Comparison of ENCODE assay signal across 11 mouse cellular contexts in genomic region chr4:44983131-44983740, GRCm38 (mm10). TPM values are rescaled to one million over a fixed set of nuclear protein-coding genes. Genes with fewer than 3 reads are reported as not detected.
DNase-seq lines count a peak whose midpoint lies in the region; ATAC-seq and TF ChIP-seq lines count a peak whose summit lies in the region.
"Had no signal": no experiment of that assay in that cellular context is flagged by ENCODE, and none has a peak within 500 bp of the region (broad histone marks: within the 10 kb centered on the region; RNA-seq: fewer than 3 reads in every experiment).

No protein-coding gene starts in this region.

- DNase-seq in heart, postnatal 4 days = no peak
- DNase-seq in adrenal gland, postnatal 14 days = peak; percentile 82
- no peak for DNase-seq in limb, embryonic 10.5 days (ENCODE audit: low spot score)
- no peak for DNase-seq in urinary bladder, postnatal 25 days (ENCODE audit: low spot score)
- DNase-seq in layer of hippocampus, adult 18-20 months (ENCODE audit: low spot score in 2 of 2) = no peak
- DNase-seq in layer of hippocampus, postnatal 25 days (ENCODE audit: extremely low spot score in 1 of 2, low spot score in 1 of 2) = no peak
- DNase-seq: thymus, adult 2 months had no signal

- peak overlapping the region; percentile 79 for H3K4me2 ChIP-seq in heart, embryonic 16.5 days (ENCODE audit: low read depth, low read length)

- peak overlapping the region; percentile 86 for H3K4me3 ChIP-seq in heart, embryonic 16.5 days (ENCODE audit: low read length)
- peak overlapping the region; percentile 91 for H3K4me3 ChIP-seq in E14TG2a.4 (replicated peaks; ENCODE audit: low read length)
- peak overlapping the region; percentile 88; the same call in 1 of the 2 replicates for H3K4me3 ChIP-seq in limb, embryonic 10.5 days
- H3K4me3 ChIP-seq: left cerebral cortex, adult 2 months had no signal

- H3K9me3 ChIP-seq in heart, embryonic 16.5 days (replicated peaks; ENCODE audit: control insufficient read depth, low read length) = no peaks in the 10 kb centered on the region
- H3K9me3 ChIP-seq in E14TG2a.4 (ENCODE audit: low read length) = no peaks in the 10 kb centered on the region
- no peaks in the 10 kb centered on the region for H3K9me3 ChIP-seq in limb, embryonic 10.5 days (replicated peaks)

- H3K9ac ChIP-seq in heart, embryonic 16.5 days (ENCODE audit: low read length) = peak overlapping the region; percentile 94

- peaks cover 29% of the 10 kb centered on the region for H3K4me1 ChIP-seq in heart, embryonic 16.5 days (ENCODE audit: control insufficient read depth, insufficient read depth, low read length)
- H3K4me1 ChIP-seq in E14TG2a.4 (replicated peaks; ENCODE audit: low read depth, low read length) = peaks cover 59% of the 10 kb centered on the region
- peaks cover 38% of the 10 kb centered on the region for H3K4me1 ChIP-seq in limb, embryonic 10.5 days

- peak overlapping the region; percentile 10; the same call in 1 of the 2 replicates for H3K27ac ChIP-seq in heart, embryonic 16.5 days (ENCODE audit: low read length)
- 0 out of 2 replicates have a peak overlapping the region, but pooled peaks have one; percentile 94 for H3K27ac ChIP-seq in limb, embryonic 10.5 days
- H3K27ac ChIP-seq: left cerebral cortex, adult 2 months had no signal

- H3K27me3 ChIP-seq in heart, embryonic 16.5 days (ENCODE audit: control insufficient read depth, insufficient read depth, low read length) = no peaks in the 10 kb centered on the region
- no peaks in the 10 kb centered on the region for H3K27me3 ChIP-seq in E14TG2a.4 (ENCODE audit: insufficient read depth, low read length)
- H3K27me3 ChIP-seq in limb, embryonic 10.5 days (ENCODE audit: low read depth, poor library complexity, severe bottlenecking) = no peaks in the 10 kb centered on the region

- peaks cover 12% of the 10 kb centered on the region for H3K36me3 ChIP-seq in heart, embryonic 16.5 days (ENCODE audit: control insufficient read depth, insufficient read depth)
- peaks cover 58% of the 10 kb centered on the region for H3K36me3 ChIP-seq in E14TG2a.4 (ENCODE audit: insufficient read depth, low read length)
- peaks cover 49% of the 10 kb centered on the region for H3K36me3 ChIP-seq in limb, embryonic 10.5 days

- 64% methylated on average over 10 of the region's 10 CpGs for whole genome bisulfite sequencing in heart, embryonic 16.5 days
- WGBS in limb, embryonic 10.5 days = 83% methylated on average over 10 of the region's 10 CpGs

- no peak for ATAC-seq in heart, embryonic 16.5 days (replicated peaks; ENCODE audit: extremely low read depth, insufficient read depth, low FRiP score)
- ATAC-seq: hindbrain, embryonic 16.5 days had no signal

- no peak for TF ChIP-seq CTCF in E14TG2a.4 (conservative IDR thresholded peaks at IDR 0.05; ENCODE audit: low read length)

RNA-seq across cellular contexts. Expression of gene Grhpr, which starts 2.0 kb away (rescaled TPM):
- polyA plus RNA-seq in heart, embryonic 16.5 days (2015; fragmentation: Nextera tagmentation; extraction: Ambion mirVana) = 97.7 and 107 TPM in 2 replicates
- total RNA-seq in heart, postnatal 4 days (2021) = 10 to 100 TPM; 46.6 to 47.0 TPM
- 153 and 188 TPM in 2 replicates for total RNA-seq in adrenal gland, postnatal 14 days (2021)
- 80.9 and 91.8 TPM in 2 replicates for polyA plus RNA-seq in limb, embryonic 10.5 days (2016; fragmentation: Nextera tagmentation; extraction: Ambion mirVana)
- total RNA-seq in layer of hippocampus, adult 18-20 months (2021) = 10 to 100 TPM; 31.1 to 34.2 TPM
- 10 to 100 TPM; 22.2 to 31.1 TPM for total RNA-seq in layer of hippocampus, postnatal 25 days (2021)

RNA-seq across cellular contexts. Expression of gene Zbtb5, which starts 29.0 kb away (rescaled TPM):
- polyA plus RNA-seq in heart, embryonic 16.5 days (2015; fragmentation: Nextera tagmentation; extraction: Ambion mirVana) = 14.0 and 15.7 TPM in 2 replicates
- total RNA-seq in heart, postnatal 4 days (2021) = 10 to 100 TPM; 10.5 to 11.9 TPM
- total RNA-seq in adrenal gland, postnatal 14 days (2021) = 12.0 and 13.6 TPM in 2 replicates
- 35.5 and 43.0 TPM in 2 replicates for polyA plus RNA-seq in limb, embryonic 10.5 days (2016; fragmentation: Nextera tagmentation; extraction: Ambion mirVana)
- 1 to 10 TPM; 8.3 to 8.8 TPM for total RNA-seq in layer of hippocampus, adult 18-20 months (2021)
- total RNA-seq in layer of hippocampus, postnatal 25 days (2021) = 10 to 100 TPM; 10.1 TPM

RNA-seq across cellular contexts. Expression of gene Polr1e, which starts 35.1 kb away (rescaled TPM):
- polyA plus RNA-seq in heart, embryonic 16.5 days (2015; fragmentation: Nextera tagmentation; extraction: Ambion mirVana) = 80.2 and 90.4 TPM in 2 replicates
- 10 to 100 TPM; 41.6 to 45.0 TPM for total RNA-seq in heart, postnatal 4 days (2021)
- 15.0 and 18.2 TPM in 2 replicates for total RNA-seq in adrenal gland, postnatal 14 days (2021)
- polyA plus RNA-seq in limb, embryonic 10.5 days (2016; fragmentation: Nextera tagmentation; extraction: Ambion mirVana) = 60.8 and 71.9 TPM in 2 replicates
- total RNA-seq in layer of hippocampus, adult 18-20 months (2021) = 10 to 100 TPM in 1 of 2 experiments, 1 to 10 TPM in 1; 9.9 to 10.8 TPM
- 10 to 100 TPM in 1 of 2 experiments, 1 to 10 TPM in 1; 9.1 to 10.5 TPM for total RNA-seq in layer of hippocampus, postnatal 25 days (2021)
